Mouse (Mus musculus): ENCODE measurements around the gene Pkp4.

DNA sequence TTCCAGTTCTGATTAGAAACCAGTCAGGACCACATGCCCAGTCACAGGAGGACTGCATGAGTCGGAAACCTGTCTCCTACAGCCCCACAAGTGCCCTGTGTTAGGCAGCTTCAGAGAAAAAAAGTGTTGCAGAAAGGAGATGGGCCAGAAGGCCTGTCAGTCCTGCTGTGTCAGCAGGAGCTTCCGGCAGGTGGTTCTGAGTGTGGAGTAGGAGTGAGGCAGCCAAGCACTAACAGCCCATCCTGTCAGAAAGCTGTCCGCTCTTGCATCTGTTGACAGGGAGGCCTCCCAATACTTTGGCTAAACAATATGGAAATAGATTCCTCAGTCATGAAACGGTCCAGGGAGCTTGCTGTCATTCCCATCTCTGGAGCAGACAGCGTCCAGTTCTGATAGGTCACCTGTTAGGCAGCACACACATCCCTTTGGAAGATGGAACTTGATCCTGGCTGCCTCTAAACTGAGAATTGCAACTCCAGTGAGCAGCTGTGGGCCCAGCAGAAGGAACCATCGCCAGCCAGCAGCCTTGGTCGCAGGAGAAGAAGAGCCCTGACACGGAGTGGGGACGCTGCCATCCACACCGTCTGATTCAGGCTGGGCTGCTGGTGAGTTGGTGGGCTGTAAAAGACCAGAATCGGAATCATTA lies 68.7 kb downstream of the Pkp4 start:
- TF ChIP-seq CTCF (IDR thresholded peaks at IDR 0.05; ENCODE audit: low read depth, low read length): no peak
- TF ChIP-seq POLR2A (IDR thresholded peaks at IDR 0.05; ENCODE audit: extremely low read depth, insufficient read depth, low read length): no peak

Data from liver, adult 2 months (tissue).